Mouse (Mus musculus) CH12.LX (cell line): Measurements from ENCODE around the gene Huwe1. TPM values are rescaled to one million over a fixed set of nuclear protein-coding genes. Genes with fewer than 3 reads are reported as not detected.

Experiments used
- DNase-seq: peaks from one replicate; pipeline ENCODE4 v3.0.0-alpha.2; 2013; ENCODE audit errors: extremely low read depth
- H3K27ac ChIP-seq: 2 replicates; pipeline ENCODE4 v1.5.1; 2012; ENCODE audit warnings: low read depth, mild to moderate bottlenecking, control low read depth, moderate library complexity; ENCODE audit not compliant: insufficient read depth
- H3K27me3 ChIP-seq: replicated peaks from 2 replicates; pipeline ENCODE3; 2012; ENCODE audit warnings: inconsistent platforms
- H3K36me3 ChIP-seq, 2 experiments: replicated peaks in 1 of 2; 2 replicates each; pipeline versions ENCODE3 to v1.6.1; 2012; ENCODE audit warnings: inconsistent platforms in 1 of 2, low read length in 1 of 2, mild to moderate bottlenecking in 1 of 2, mixed read lengths in 1 of 2, moderate library complexity in 1 of 2; ENCODE audit not compliant: control insufficient read depth in 1 of 2, insufficient read depth in 1 of 2
- H3K4me1 ChIP-seq, 2 experiments: 2 replicates each; pipeline ENCODE4 v1.6.1; 2012; ENCODE audit warnings: inconsistent platforms in 1 of 2, moderate library complexity in 1 of 2; ENCODE audit not compliant: insufficient read depth in 2 of 2, control insufficient read depth in 1 of 2
- H3K4me2 ChIP-seq: 2 replicates; pipeline ENCODE4 v1.6.1; 2012; ENCODE audit warnings: low read depth, mild to moderate bottlenecking, control low read depth; ENCODE audit not compliant: poor library complexity, insufficient read depth, severe bottlenecking
- H3K4me3 ChIP-seq, 3 experiments: fragments of 150-350 bp in 1 of 3; sonication (generic) in 1 of 3; replicated peaks in 1 of 3; 2 replicates each; pipeline versions ENCODE3 to v1.5.1; 2011 to 2012; ENCODE audit warnings: low read depth in 2 of 3, low read length in 2 of 3, mild to moderate bottlenecking in 2 of 3, moderate library complexity in 2 of 3, control low read depth in 1 of 3, improper control_type of control experiment in 1 of 3, inconsistent platforms in 1 of 3, mixed read lengths in 1 of 3; ENCODE audit not compliant: poor library complexity in 1 of 3
- H3K79me2 ChIP-seq: replicated peaks from 2 replicates; pipeline ENCODE4 v1.6.1; 2012; ENCODE audit warnings: mild to moderate bottlenecking, moderate library complexity; ENCODE audit not compliant: control insufficient read depth, poor library complexity, insufficient read depth, severe bottlenecking; ENCODE audit errors: extremely low read depth
- H3K9ac ChIP-seq: 2 replicates; pipeline ENCODE4 v1.6.1; 2012; ENCODE audit warnings: low read depth, mild to moderate bottlenecking, control low read depth, moderate library complexity; ENCODE audit not compliant: insufficient read depth
- H3K9me3 ChIP-seq: replicated peaks from 2 replicates; pipeline ENCODE3; 2012; ENCODE audit warnings: low read length, inconsistent platforms, mixed read lengths
- CHD1 ChIP-seq: IDR thresholded peaks from 2 replicates; pipeline ENCODE4 v1.6.1; 2012; ENCODE audit warnings: low read depth, low read length, improper control_type of control experiment, inconsistent platforms
- CTCF ChIP-seq, 2 experiments: IDR thresholded peaks in 1 of 2; conservative IDR thresholded peaks in 1 of 2; 2 replicates each; pipeline ENCODE4 v1.5.1; 2011 to 2012; ENCODE audit warnings: low read depth in 2 of 2, low read length in 2 of 2, improper control_type of control experiment in 1 of 2, inconsistent platforms in 1 of 2, mild to moderate bottlenecking in 1 of 2, moderate library complexity in 1 of 2
- E2F4 ChIP-seq: IDR thresholded peaks from 2 replicates; pipeline ENCODE4 v1.6.1; 2011; ENCODE audit warnings: low read depth, low read length, improper control_type of control experiment; ENCODE audit not compliant: insufficient replicate concordance
- IRF4 ChIP-seq: IDR thresholded peaks from 2 replicates; pipeline ENCODE4 v1.6.1; 2014; ENCODE audit warnings: low read depth, mild to moderate bottlenecking, inconsistent platforms, low read length, improper control_type of control experiment
- KAT2A ChIP-seq: IDR thresholded peaks from 2 replicates; pipeline ENCODE4 v1.6.1; 2012; ENCODE audit warnings: low read length, improper control_type of control experiment, inconsistent platforms; ENCODE audit not compliant: insufficient replicate concordance
- MEF2A ChIP-seq: IDR thresholded peaks from 2 replicates; pipeline ENCODE4 v1.6.1; 2014; ENCODE audit warnings: low read depth, mild to moderate bottlenecking, inconsistent platforms, low read length, improper control_type of control experiment, borderline replicate concordance
- MYC ChIP-seq: IDR thresholded peaks from 2 replicates; pipeline ENCODE4 v1.6.1; 2011; ENCODE audit warnings: low read depth, mild to moderate bottlenecking, improper control_type of control experiment, low read length
- POLR2A ChIP-seq: IDR thresholded peaks from 2 replicates; pipeline ENCODE4 v1.6.1; 2011; ENCODE audit warnings: low read depth, mild to moderate bottlenecking, improper control_type of control experiment, low read length
- POLR2AphosphoS2 ChIP-seq: IDR thresholded peaks from 2 replicates; pipeline ENCODE4 v1.6.1; 2011; ENCODE audit warnings: low read depth, low read length, improper control_type of control experiment
- RAD21 ChIP-seq: IDR thresholded peaks from 2 replicates; pipeline ENCODE4 v1.6.1; 2011; ENCODE audit warnings: low read depth, mild to moderate bottlenecking, low read length, improper control_type of control experiment, moderate library complexity
- RCOR1 ChIP-seq: conservative IDR thresholded peaks from 2 replicates; pipeline ENCODE4 v1.6.1; 2012; ENCODE audit warnings: low read depth, mild to moderate bottlenecking, inconsistent platforms, low read length, improper control_type of control experiment
- SIN3A ChIP-seq: IDR thresholded peaks from 2 replicates; pipeline ENCODE4 v1.6.1; 2012; ENCODE audit warnings: low read length, improper control_type of control experiment, inconsistent platforms
- SMC3 ChIP-seq: IDR thresholded peaks from 2 replicates; pipeline ENCODE4 v1.6.1; 2011; ENCODE audit warnings: low read depth, low read length, improper control_type of control experiment
- TBP ChIP-seq: conservative IDR thresholded peaks from 2 replicates; pipeline ENCODE4 v1.6.1; 2011; ENCODE audit warnings: low read depth, low read length, improper control_type of control experiment
- UBTF ChIP-seq: IDR thresholded peaks from 2 replicates; pipeline ENCODE4 v1.6.1; 2012; ENCODE audit warnings: low read depth, mild to moderate bottlenecking, inconsistent platforms, low read length, improper control_type of control experiment, moderate library complexity
- USF1 ChIP-seq: IDR thresholded peaks from 2 replicates; pipeline ENCODE4 v1.6.1; 2014; ENCODE audit warnings: low read depth, mild to moderate bottlenecking, inconsistent platforms, low read length, improper control_type of control experiment
- ZC3H11A ChIP-seq: IDR thresholded peaks from 2 replicates; pipeline ENCODE4 v1.6.1; 2012; ENCODE audit warnings: low read depth, mild to moderate bottlenecking, inconsistent platforms, low read length, improper control_type of control experiment
- ZNF384 ChIP-seq: IDR thresholded peaks from 2 replicates; pipeline ENCODE4 v1.6.1; 2012; ENCODE audit warnings: low read depth, low read length, improper control_type of control experiment, inconsistent platforms
- dilution Hi-C: fragments of 300-500 bp; cut with MboI; formaldehyde crosslinking; loops from 2 replicates; pipeline ENCODE4 v1.14.3; 2020; ENCODE audit warnings: low sequenced_read_pairs; ENCODE audit not compliant: extremely low pct_unique_long_range_greater_than_20kb, extremely low pct_ligation_motif_present
- in situ Hi-C: fragments of 300-500 bp; cut with MboI; formaldehyde crosslinking; loops from 3 replicates; pipeline ENCODE4 v1.14.3; 2019; ENCODE audit warnings: low sequenced_read_pairs, low pct_ligation_motif_present, low pct_unique_long_range_greater_than_20kb, mixed read lengths
- polyA plus RNA-seq: library from polyadenylated mRNA; unstranded; fragments of >175 nt; gene quantifications from 2 replicates; pipeline ENCODE4 v1.2.1, GENCODE M21; 2012; ENCODE audit warnings: low read depth; ENCODE audit not compliant: insufficient read length
- total RNA-seq, 2 experiments: library from RNA; depleted of rRNA; stranded (reverse); fragments of 300-350 nt in 1 of 2; fragments of >200 nt in 1 of 2; gene quantifications; 2 replicates each; pipeline ENCODE4 v1.2.3; 2012 to 2014

Gene Huwe1
- total and polyA plus RNA-seq, 3 experiments = 35.6 to 161 (median 113) TPM

DNA sequence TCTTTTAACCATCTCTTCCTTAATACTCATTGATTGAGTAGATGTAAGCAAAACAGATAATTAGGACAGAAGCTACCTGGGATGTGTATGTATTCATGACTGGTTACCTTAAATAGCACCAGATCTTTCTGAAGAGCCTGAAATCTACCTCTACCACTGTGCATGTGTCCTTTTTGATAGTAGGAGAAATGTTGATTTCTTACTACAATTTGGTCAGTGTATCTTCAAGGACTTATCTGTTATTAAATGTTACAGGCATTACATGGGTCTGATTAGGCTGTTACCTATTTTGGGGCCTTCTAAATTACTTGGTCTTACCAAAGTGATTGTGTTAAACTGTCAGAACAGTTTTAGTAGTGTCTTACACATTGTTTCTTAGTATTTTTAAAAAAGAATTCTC lies 32.4 kb downstream of the Huwe1 start:
- TF ChIP-seq MYC = no peak
- no peak for TF ChIP-seq ZNF384
- TF ChIP-seq SMC3 = no peak
- TF ChIP-seq CTCF (conservative IDR thresholded peaks at IDR 0.05 in 1 of 2, IDR thresholded peaks at IDR 0.05 in 1 of 2; ENCODE audit: low read depth in 2 of 2, low read length in 2 of 2) = no peak
- TF ChIP-seq POLR2A = no peak
- no peak for TF ChIP-seq IRF4
- TF ChIP-seq KAT2A = no peak
- no peak for TF ChIP-seq ZC3H11A
- TF ChIP-seq SIN3A = no peak
- TF ChIP-seq TBP = no peak
- TF ChIP-seq MEF2A = no peak
- no peak for TF ChIP-seq POLR2AphosphoS2
- TF ChIP-seq UBTF = no peak
- TF ChIP-seq USF1 = no peak
- TF ChIP-seq RCOR1 = no peak
- H3K27ac ChIP-seq = no peak overlapping the region

DNA sequence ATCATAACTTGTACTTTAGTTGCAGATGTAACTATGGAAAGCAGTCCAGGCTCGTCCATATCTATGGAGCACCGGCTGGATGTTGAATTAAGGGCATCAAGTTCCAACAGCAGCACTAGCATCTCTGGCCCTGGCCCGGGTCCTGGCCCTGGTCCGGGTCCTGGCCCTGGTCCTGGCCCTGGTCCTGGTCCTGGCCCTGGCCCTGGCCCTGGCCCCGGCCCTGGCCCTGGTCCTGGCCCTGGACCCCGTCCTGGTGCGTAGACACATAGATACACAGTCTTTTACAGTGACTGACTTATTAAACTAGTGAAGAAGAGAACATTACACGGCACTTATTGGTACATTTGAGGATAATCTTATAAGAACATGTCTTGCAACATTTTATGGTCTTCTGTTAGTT lies 58.8 kb downstream of the Huwe1 start:
- DNase-seq = no peak
- no peak overlapping the region for H3K27ac ChIP-seq
- no peak overlapping the region for H3K9ac ChIP-seq
- dilution Hi-C loops = no loop called here
- H3K4me2 ChIP-seq = no peak overlapping the region
- H3K79me2 ChIP-seq = no peaks in the 10 kb centered on the region
- H3K4me1 ChIP-seq = no peaks in the 10 kb centered on the region
- TF ChIP-seq E2F4 (no peak), RAD21 (no peak), CHD1 (no peak)
- H3K27me3 ChIP-seq = no peaks in the 10 kb centered on the region
- no peaks in the 10 kb centered on the region for H3K9me3 ChIP-seq
- H3K4me3 ChIP-seq = no peak overlapping the region
- peaks cover 18 to 57% of the 10 kb centered on the region in 2 experiments for H3K36me3 ChIP-seq
- in situ Hi-C loops = no loop called here

More for the DNA sequence above, 32.4 kb downstream of the Huwe1 start:
- Histone ChIP-seq H3K36me3 (peaks cover 2% of the 10 kb centered on the region in 2 experiments), H3K9me3 (no peaks in the 10 kb centered on the region), H3K4me3 (no peak overlapping the region), H3K4me2 (no peak overlapping the region), H3K9ac (no peak overlapping the region), H3K79me2 (peaks cover 33% of the 10 kb centered on the region), H3K27me3 (no peaks in the 10 kb centered on the region), H3K4me1 (peaks cover 0 to 11% of the 10 kb centered on the region in 2 experiments; a peak in 1 of 4 replicates)
- in situ Hi-C loops (no loop called here), dilution Hi-C loops (no loop called here)
- no peak for DNase-seq
